Mouse (Mus musculus) heart, postnatal 25 days (tissue): Measurements from ENCODE around the gene Letmd1. TPM values are rescaled to one million over a fixed set of nuclear protein-coding genes. Genes with fewer than 3 reads are reported as not detected.
"Not testable (repeated sequence)": the region's sequence is repeated elsewhere in the genome, so short reads cannot be mapped to it uniquely, and the experiment has no call there.

Experiments used
- DNase-seq: peaks from one replicate; pipeline ENCODE4 v3.0.0; 2022; ENCODE audit warnings: low spot score
- intact Hi-C: fragments of 180-260 bp; cut with DNase I; formaldehyde crosslinking; loops from one replicate; pipeline ENCODE4 v1.15.1; 2025
- total RNA-seq, 2 experiments: library from RNA; stranded (reverse); gene quantifications; 2 replicates each; pipeline ENCODE4 v1.2.3; 2021

Gene Letmd1
- total RNA-seq, 2 experiments from 2014 or later: 13.6 to 14.6 TPM

DNA sequence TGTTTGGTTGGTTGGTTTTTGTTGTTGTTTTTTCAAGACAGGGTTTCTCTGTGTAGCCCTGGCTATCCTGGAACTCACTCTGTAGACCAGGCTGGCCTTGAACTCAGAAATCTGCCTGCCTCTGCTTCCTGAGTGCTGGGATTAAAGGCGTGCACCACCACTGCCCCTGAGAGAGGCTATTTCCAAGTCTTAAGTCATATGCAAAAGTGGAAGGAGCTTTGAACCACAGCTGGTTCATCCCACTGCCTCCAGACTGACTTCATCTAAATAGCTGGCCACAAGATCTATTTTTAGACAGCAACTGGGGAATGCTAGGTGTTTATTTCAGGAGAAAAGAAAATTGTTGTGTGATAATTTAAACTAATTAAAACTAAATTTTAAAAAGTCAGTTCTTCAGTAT, 19.5 kb downstream of the Letmd1 start:
- intact Hi-C loops, DNase-seq: not testable (repeated sequence)

DNA sequence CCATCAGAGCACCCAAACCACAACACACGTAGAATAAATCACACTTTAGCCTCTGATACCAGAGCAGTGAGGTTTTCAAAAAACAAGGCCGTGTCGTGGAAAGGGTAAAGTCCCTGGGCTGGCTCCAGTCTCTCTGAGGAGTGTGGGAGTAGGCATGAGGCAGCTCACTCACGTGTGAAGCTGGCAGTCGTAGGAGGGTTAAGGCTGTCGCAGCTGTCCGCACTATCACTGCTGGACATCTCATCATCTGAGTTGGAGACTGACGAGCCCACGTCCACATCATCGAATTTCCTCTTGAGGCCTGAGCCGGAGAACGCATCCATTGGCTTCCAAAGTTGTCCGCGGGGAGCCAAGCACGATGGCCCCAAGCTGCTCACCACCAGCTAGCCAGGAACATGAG, 20.4 kb downstream of the Letmd1 start:
- no peak for DNase-seq
- intact Hi-C loops: no loop called here

DNA sequence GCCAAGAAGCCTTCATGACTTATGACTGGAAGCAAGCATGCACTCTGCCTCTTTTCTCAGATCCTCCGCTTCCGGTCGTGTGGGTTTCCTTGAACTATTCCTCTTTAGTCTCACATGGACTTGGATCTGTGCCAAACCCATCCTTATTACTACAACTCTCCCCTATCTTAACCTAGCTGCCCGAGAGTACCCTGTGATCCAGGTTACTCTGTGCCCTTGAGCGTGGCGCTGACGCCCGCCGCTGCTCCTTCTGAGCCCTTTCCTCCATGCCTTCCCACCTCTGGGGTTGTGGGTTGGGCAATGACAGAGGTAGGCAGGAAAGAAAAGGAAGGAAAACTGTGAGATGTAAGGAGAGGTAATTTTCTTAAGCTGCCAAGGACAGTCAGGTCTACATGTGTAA, 23.1 kb downstream of the Letmd1 start:
- no peak for DNase-seq
- intact Hi-C loops: loop anchor here (2.0 kb wide), 1 partner anchor 21 kb away; no protein-coding TSS in a partner anchor

GRCm38 (mm10) chr15:100494647-100495046, 25.8 kb downstream of the Letmd1 start:
- intact Hi-C loops: no loop called here
- DNase-seq: no peak

GRCm38 (mm10) chr15:100495102-100495501, 26.3 kb downstream of the Letmd1 start, which contains the start of gene Csrnp2:
Gene Csrnp2, minus strand, starts transcription at chr15:100495488.
- intact Hi-C loops: no loop called here

GRCm38 (mm10) chr15:100499506-100499905, 30.7 kb downstream of the Letmd1 start:
- DNase-seq, intact Hi-C loops: not testable (repeated sequence)

More at GRCm38 (mm10) chr15:100495102-100495501, 26.3 kb downstream of the Letmd1 start, which contains the start of gene Csrnp2:
- DNase-seq: peak; percentile 82

DNA sequence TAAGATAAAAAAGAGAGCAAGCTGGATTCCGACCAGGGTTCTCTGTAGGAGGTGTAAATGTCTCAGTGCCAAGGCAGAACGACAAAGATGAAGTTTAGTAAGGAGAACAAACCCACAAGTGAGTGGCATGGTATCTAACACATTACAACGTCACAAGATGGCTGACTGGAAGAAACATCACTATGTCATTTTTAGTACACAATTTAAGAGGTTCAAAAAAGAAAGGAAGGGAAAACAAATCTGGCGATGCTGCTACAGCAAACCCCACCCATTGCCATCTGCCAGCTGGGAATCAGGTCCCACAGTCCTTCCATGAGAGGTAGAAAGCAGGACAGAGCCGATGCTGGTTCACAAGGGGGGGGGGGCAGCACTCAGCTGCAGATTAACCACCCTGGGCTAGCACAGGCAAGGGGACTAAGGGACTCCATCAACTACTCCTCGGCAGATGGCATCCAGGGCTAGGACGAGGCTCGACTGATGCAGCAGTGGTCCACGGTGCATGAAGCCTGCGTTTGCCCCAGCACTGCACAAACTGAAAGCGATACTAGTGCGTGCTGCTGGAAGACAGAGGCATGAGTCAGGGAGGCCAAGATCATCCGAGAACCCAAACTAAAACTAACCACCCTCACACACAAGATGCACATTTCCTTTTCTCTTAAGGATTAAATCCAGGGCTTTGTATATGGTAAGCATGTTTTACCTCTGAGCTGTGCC, 39.8 kb downstream of the Letmd1 start:
- intact Hi-C loops: no loop called here
- no peak for DNase-seq

DNA sequence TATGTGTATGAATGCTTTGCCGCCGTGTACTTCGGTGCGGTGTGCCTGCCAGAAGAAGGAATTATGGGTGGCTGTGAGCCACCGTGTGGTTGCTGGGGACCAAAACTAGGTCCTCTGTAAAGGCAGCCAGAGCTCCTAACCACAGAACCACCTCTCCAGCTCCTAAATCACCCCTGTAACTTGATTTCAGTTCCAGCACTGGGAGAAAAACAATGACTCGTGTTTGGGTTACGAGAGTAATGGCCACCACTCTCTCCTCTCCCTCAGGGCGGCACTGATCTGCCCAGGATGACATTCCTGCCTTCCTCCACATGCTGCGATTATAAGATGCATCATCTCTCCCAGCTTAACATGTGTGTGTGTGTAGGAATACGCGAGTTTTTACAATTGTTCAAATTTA, 41.2 kb downstream of the Letmd1 start:
- intact Hi-C loops: no loop called here
- DNase-seq: no peak

DNA sequence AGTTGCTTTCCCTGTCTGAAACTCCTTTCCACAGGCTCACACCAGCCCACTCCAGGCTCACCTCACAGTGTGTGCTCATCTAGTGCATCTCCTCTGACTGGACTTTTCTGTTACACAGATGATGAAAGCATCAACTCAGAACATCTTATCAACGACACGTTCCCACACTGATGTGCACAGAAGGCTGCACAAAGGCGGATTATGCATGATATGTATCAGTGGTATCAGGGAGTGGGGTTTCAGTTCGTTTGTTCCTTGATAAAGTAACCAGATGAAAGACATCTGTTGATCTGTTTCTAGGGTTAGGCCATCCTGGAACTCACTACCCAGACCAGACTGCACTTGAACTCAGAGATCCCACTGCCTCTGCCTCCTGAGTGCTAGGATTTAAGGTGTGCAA, 44.6 kb downstream of the Letmd1 start:
- DNase-seq: no peak
- intact Hi-C loops: no loop called here

GRCm38 (mm10) chr15:100515121-100515520, 46.3 kb downstream of the Letmd1 start:
- intact Hi-C loops: no loop called here
- DNase-seq: no peak

DNA sequence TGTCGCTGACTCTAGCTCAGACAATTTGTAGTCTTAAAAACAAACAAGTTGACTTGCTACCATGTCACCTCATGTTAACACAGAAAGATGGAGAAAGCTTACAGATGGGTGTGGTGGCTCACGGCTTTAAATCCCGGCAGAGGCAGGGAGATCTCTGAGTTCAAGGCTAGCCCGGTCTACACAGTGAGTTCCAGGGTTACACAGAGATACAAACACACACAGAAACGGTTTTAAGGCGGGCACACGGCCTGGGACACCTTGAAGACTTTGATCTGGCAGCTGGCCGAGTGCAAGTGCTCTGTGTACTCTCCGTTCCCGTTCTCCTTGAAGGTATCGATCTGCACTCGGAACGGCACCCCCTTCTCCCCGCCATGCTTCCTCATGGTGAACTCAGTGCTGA, 51.5 kb downstream of the Letmd1 start:
- intact Hi-C loops: no loop called here
- no peak for DNase-seq

- no peak for DNase-seq
- intact Hi-C loops: no loop called here
These were observed 56.6 kb downstream of the Letmd1 start for GRCm38 (mm10) chr15:100525405-100525804.

GRCm38 (mm10) chr15:100527900-100528299, 59.1 kb downstream of the Letmd1 start:
- intact Hi-C loops: no loop called here
- no peak for DNase-seq

Other genes with a start within 250 kb of the Letmd1 start
- 10 to 100 TPM; 46.0 to 51.8 TPM for gene Atf1, start 241.2 kb upstream of the Letmd1 start, total RNA-seq
- gene Tmprss12, start 188.2 kb upstream of the Letmd1 start, total RNA-seq: not detected
- gene Mettl7a1, start 164.9 kb upstream of the Letmd1 start, total RNA-seq: 10 to 100 TPM; 46.8 to 52.7 TPM
- under 1 TPM in 1 of 2 experiments, not detected in 1; 0.16 TPM for gene Mettl7a3, start 134.1 kb upstream of the Letmd1 start, total RNA-seq
- not detected for gene Methig1, start 115.9 kb upstream of the Letmd1 start, total RNA-seq
- gene Mettl7a2, start 115.8 kb upstream of the Letmd1 start, total RNA-seq: 1 to 10 TPM; 1.1 to 1.2 TPM
- gene Higd1c, start 104.5 kb upstream of the Letmd1 start, total RNA-seq: not detected
- gene Gm5475, start 46.9 kb upstream of the Letmd1 start, total RNA-seq: not detected
- gene Slc11a2, start 44.0 kb upstream of the Letmd1 start, total RNA-seq: 10 to 100 TPM; 52.6 to 56.9 TPM
- gene Csrnp2, start 26.5 kb downstream of the Letmd1 start, total RNA-seq: 1 to 10 TPM; 2.5 to 2.9 TPM
- gene Tfcp2, start 83.0 kb downstream of the Letmd1 start, total RNA-seq: 10 to 100 TPM; 12.6 to 13.3 TPM
- gene Pou6f1, start 131.0 kb downstream of the Letmd1 start, total RNA-seq: 10 to 100 TPM; 10.5 to 10.9 TPM
- gene Dazap2, start 146.3 kb downstream of the Letmd1 start, total RNA-seq: 100 to 1,000 TPM; 145 to 156 TPM
- gene Smagp, start 167.9 kb downstream of the Letmd1 start, total RNA-seq: 10 to 100 TPM; 13.7 to 15.5 TPM
- 1 to 10 TPM; 1.2 to 1.7 TPM for gene Bin2, start 200.5 kb downstream of the Letmd1 start, total RNA-seq
- gene Cela1, start 218.9 kb downstream of the Letmd1 start, total RNA-seq: under 1 TPM; 0.42 to 0.52 TPM